Mouse (Mus musculus) heart, postnatal 25 days (tissue): Measurements from ENCODE around the gene Jak2. TPM values are rescaled to one million over a fixed set of nuclear protein-coding genes. Genes with fewer than 3 reads are reported as not detected.

ENCODE experiments used
- DNase-seq: peaks from one replicate; pipeline ENCODE4 v3.0.0; 2022; ENCODE audit warnings: low spot score
- intact Hi-C: fragments of 180-260 bp; cut with DNase I; formaldehyde crosslinking; loops from one replicate; pipeline ENCODE4 v1.15.1; 2025
- total RNA-seq, 2 experiments: library from RNA; stranded (reverse); gene quantifications; 2 replicates each; pipeline ENCODE4 v1.2.3; 2021

Gene Jak2
- total RNA-seq, 2 experiments from 2014 or later: 16.6 to 17.7 TPM

- no peak for DNase-seq
- intact Hi-C loops: no loop called here
Measured at GRCm38 (mm10) chr19:29350991-29351390, 99.4 kb downstream of the Jak2 start.

- peak; percentile 46 for DNase-seq
- intact Hi-C loops: loop anchor here (1.0 to 2.0 kb wide), 4 partner anchors 146 to 578 kb away; no protein-coding TSS in a partner anchor
Measured at GRCm38 (mm10) chr19:29354895-29355877, 103.6 kb downstream of the Jak2 start.

GRCm38 (mm10) chr19:29356281-29356680 is 104.7 kb downstream of the Jak2 start:
- intact Hi-C loops: no loop called here
- DNase-seq: no peak

GRCm38 (mm10) chr19:29360251-29360650 is 108.6 kb downstream of the Jak2 start:
- DNase-seq: no peak
- intact Hi-C loops: loop anchor here (5.0 kb wide), 2 partner anchors 108 to 202 kb away; partner anchors contain the start of gene Jak2

GRCm38 (mm10) chr19:29361468-29362130 is 110.0 kb downstream of the Jak2 start:
- intact Hi-C loops: loop anchor here (5.0 kb wide), 2 partner anchors 109 to 201 kb away; partner anchors contain the start of gene Jak2
- DNase-seq: peak; percentile 87

- DNase-seq: no peak
- intact Hi-C loops: loop anchor here (5.0 kb wide), 2 partner anchors 110 to 200 kb away; partner anchors contain the start of gene Jak2
Measured at GRCm38 (mm10) chr19:29362173-29362930, 110.7 kb downstream of the Jak2 start.

Other genes with a start within 250 kb of the Jak2 start
- 100 to 1,000 TPM in 1 of 2 experiments, 10 to 100 TPM in 1; 97.3 to 109 TPM for gene Ak3, start 203.9 kb upstream of the Jak2 start, total RNA-seq
- 1 to 10 TPM; 4.7 to 5.7 TPM for gene Rcl1, start 150.5 kb upstream of the Jak2 start, total RNA-seq
- under 1 TPM; 0.39 to 0.62 TPM for gene Insl6, start 73.5 kb downstream of the Jak2 start, total RNA-seq
- not detected for gene Rln1, start 82.8 kb downstream of the Jak2 start, total RNA-seq
- gene Plgrkt, start 115.6 kb downstream of the Jak2 start, total RNA-seq: 10 to 100 TPM; 24.9 to 27.3 TPM
- 1 to 10 TPM; 2.0 to 2.3 TPM for gene Cd274, start 115.6 kb downstream of the Jak2 start, total RNA-seq
- not detected for gene Pdcd1lg2, start 159.1 kb downstream of the Jak2 start, total RNA-seq